Mouse (Mus musculus) liver, embryonic 13.5 days (tissue): ENCODE measurements around the gene Cd81. TPM values are rescaled to one million over a fixed set of nuclear protein-coding genes. Genes with fewer than 3 reads are reported as not detected.

Source experiments
- polyA plus RNA-seq: library from polyadenylated mRNA; unstranded; fragments of >200 nt; fragmentation: Nextera tagmentation; extraction: Ambion mirVana; gene quantifications from 2 replicates; pipeline ENCODE4 v1.2.1, GENCODE M21; 2015

The Cd81 gene
- polyA plus RNA-seq, 1 experiment from 2014 or later = 130 TPM

Other genes starting within 250 kb of the Cd81 start
- gene Th, start 121.6 kb upstream of the Cd81 start, polyA plus RNA-seq = not detected in 2 replicates
- 0.83 and 0.85 TPM in 2 replicates for gene Ascl2, start 83.5 kb upstream of the Cd81 start, polyA plus RNA-seq
- 89.4 and 99.6 TPM in 2 replicates for gene Tspan32, start 47.7 kb upstream of the Cd81 start, polyA plus RNA-seq
- gene Tssc4, start 16.5 kb downstream of the Cd81 start, polyA plus RNA-seq = 44.2 and 45.3 TPM in 2 replicates
- 0.73 and 0.75 TPM in 2 replicates for gene Trpm5, start 41.9 kb downstream of the Cd81 start, polyA plus RNA-seq
- 0.27 and 0.57 TPM in 2 replicates for gene Kcnq1, start 53.6 kb downstream of the Cd81 start, polyA plus RNA-seq